Mouse (Mus musculus) midbrain, embryonic 11.5 days (tissue): ENCODE measurements at regions not wholly inside any gene's neighbourhood (a gene's known extent, or its start where the extent isn't known, plus 50 kb on each side); places are given as distances from the start of the nearest gene placed in this dataset.

ENCODE experiments used
- ATAC-seq: fragments of 200-750 bp; cut with Nextera tagmentation; 2 replicates; pipeline ENCODE4 v1.8.0; 2017; ENCODE audit warnings: moderate TSS enrichment, moderate library complexity; ENCODE audit not compliant: low FRiP score
- DNase-seq: peaks from one replicate; pipeline ENCODE4 v3.0.0; 2015; ENCODE audit warnings: low spot score; ENCODE audit errors: missing footprints
- H3K27ac ChIP-seq: fragments of 300-500 bp; sonication (generic); 2 replicates; pipeline ENCODE4 v1.5.1; 2014; ENCODE audit warnings: low read depth, low read length
- H3K27me3 ChIP-seq: fragments of 300-500 bp; sonication (generic); 2 replicates; pipeline ENCODE4 v1.6.1; 2014; ENCODE audit warnings: mild to moderate bottlenecking, low read length, moderate library complexity, mixed read lengths; ENCODE audit not compliant: control insufficient read depth, insufficient read depth
- H3K36me3 ChIP-seq: fragments of 300-500 bp; sonication (generic); 2 replicates; pipeline ENCODE4 v1.6.1; 2014; ENCODE audit warnings: mild to moderate bottlenecking, low read length, moderate library complexity, mixed read lengths; ENCODE audit not compliant: control insufficient read depth, insufficient read depth
- H3K4me1 ChIP-seq: fragments of 300-500 bp; sonication (generic); 2 replicates; pipeline ENCODE4 v1.6.1; 2014; ENCODE audit warnings: low read length; ENCODE audit not compliant: control insufficient read depth, insufficient read depth
- H3K4me2 ChIP-seq: fragments of 300-500 bp; sonication (generic); 2 replicates; pipeline ENCODE4 v1.6.1; 2014; ENCODE audit warnings: mild to moderate bottlenecking, moderate library complexity
- H3K4me3 ChIP-seq: fragments of 300-500 bp; sonication (generic); 2 replicates; pipeline ENCODE4 v1.5.1; 2014; ENCODE audit warnings: low read depth, low read length
- H3K9ac ChIP-seq: fragments of 300-500 bp; sonication (generic); 2 replicates; pipeline ENCODE4 v1.6.1; 2014; ENCODE audit warnings: low read length
- H3K9me3 ChIP-seq: fragments of 300-500 bp; sonication (generic); 2 replicates; pipeline ENCODE4 v1.6.1; 2016; ENCODE audit warnings: low read length; ENCODE audit not compliant: control insufficient read depth
- WGBS: fragments of 180-500 bp; shearing (Covaris S2); extraction: QIAGEN DNeasy Blood & Tissue Kit; methylation state at CpG from one replicate; pipeline ENCODE4 v1.1.7; 2014; 5-methylcytosine and 5-hydroxymethylcytosine counted together

- Histone ChIP-seq H3K9ac (no peak overlapping the region), H3K4me2 (no peak overlapping the region), H3K9me3 (no peaks in the 10 kb centered on the region), H3K36me3 (no peaks in the 10 kb centered on the region), H3K27me3 (no peaks in the 10 kb centered on the region), H3K4me1 (peaks cover 12% of the 10 kb centered on the region), H3K4me3 (no peak overlapping the region), H3K27ac (no peak overlapping the region)
- peak; percentile 84 for DNase-seq
- no peak for ATAC-seq
- WGBS, result 30% methylated on average over 12 of the region's 12 CpGs
Measured at GRCm38 (mm10) chr10:83963779-83964643, 241.3 kb downstream of the 1500009L16Rik start.

- Histone ChIP-seq H3K4me1 (peaks cover 12% of the 10 kb centered on the region), H3K36me3 (no peaks in the 10 kb centered on the region), H3K4me3 (no peak overlapping the region), H3K4me2 (no peak overlapping the region), H3K9me3 (no peaks in the 10 kb centered on the region), H3K9ac (no peak overlapping the region), H3K27ac (no peak overlapping the region), H3K27me3 (no peaks in the 10 kb centered on the region)
- ATAC-seq (no peak), DNase-seq (peak; percentile 84)
- 59% methylated on average over 5 of the region's 5 CpGs for WGBS
Measured at GRCm38 (mm10) chr10:83964838-83965237, 242.2 kb downstream of the 1500009L16Rik start.

- Histone ChIP-seq H3K4me1 (no peaks in the 10 kb centered on the region), H3K4me2 (no peak overlapping the region), H3K36me3 (no peaks in the 10 kb centered on the region), H3K27ac (no peak overlapping the region), H3K27me3 (no peaks in the 10 kb centered on the region), H3K9me3 (no peaks in the 10 kb centered on the region), H3K4me3 (no peak overlapping the region), H3K9ac (no peak overlapping the region)
- ATAC-seq (no peak), DNase-seq (no peak)
- 73% methylated on average over 3 of the region's 3 CpGs for WGBS
Measured at GRCm38 (mm10) chr10:83970501-83970900, 247.8 kb downstream of the 1500009L16Rik start.

GRCm38 (mm10) chr10:83974548-83974947, 251.9 kb downstream of the 1500009L16Rik start:
- H3K4me1 ChIP-seq, result peaks cover 9% of the 10 kb centered on the region
- no peak overlapping the region for H3K9ac ChIP-seq
- no peak overlapping the region for H3K27ac ChIP-seq
- DNase-seq, result no peak
- H3K36me3 ChIP-seq, result no peaks in the 10 kb centered on the region
- no peak overlapping the region for H3K4me2 ChIP-seq
- 89% methylated on average over 6 of the region's 6 CpGs for WGBS
- no peak overlapping the region for H3K4me3 ChIP-seq
- no peaks in the 10 kb centered on the region for H3K27me3 ChIP-seq
- ATAC-seq, result no peak
- no peaks in the 10 kb centered on the region for H3K9me3 ChIP-seq

GRCm38 (mm10) chr10:83976548-83976947, 253.9 kb downstream of the 1500009L16Rik start:
- H3K4me3 ChIP-seq, result no peak overlapping the region
- H3K9ac ChIP-seq, result no peak overlapping the region
- no peaks in the 10 kb centered on the region for H3K36me3 ChIP-seq
- WGBS, result 27% methylated on average over 3 of the region's 3 CpGs
- no peak overlapping the region for H3K27ac ChIP-seq
- no peak overlapping the region for H3K4me2 ChIP-seq
- H3K9me3 ChIP-seq, result no peaks in the 10 kb centered on the region
- peaks cover 9% of the 10 kb centered on the region for H3K4me1 ChIP-seq
- ATAC-seq, result no peak
- no peak for DNase-seq
- no peaks in the 10 kb centered on the region for H3K27me3 ChIP-seq

- no peak overlapping the region for H3K4me2 ChIP-seq
- no peak overlapping the region for H3K27ac ChIP-seq
- no peaks in the 10 kb centered on the region for H3K36me3 ChIP-seq
- ATAC-seq (no peak), DNase-seq (no peak)
- H3K27me3 ChIP-seq, result no peaks in the 10 kb centered on the region
- no peak overlapping the region for H3K9ac ChIP-seq
- no peak overlapping the region for H3K4me3 ChIP-seq
- WGBS, result 93% methylated on average over 2 of the region's 2 CpGs
- H3K9me3 ChIP-seq, result no peaks in the 10 kb centered on the region
- peaks cover 9% of the 10 kb centered on the region for H3K4me1 ChIP-seq
Measured at GRCm38 (mm10) chr10:83979930-83980329, 257.3 kb downstream of the 1500009L16Rik start.

- no peaks in the 10 kb centered on the region for H3K9me3 ChIP-seq
- H3K36me3 ChIP-seq, result no peaks in the 10 kb centered on the region
- DNase-seq, result no peak
- 59% methylated on average over 12 of the region's 12 CpGs for WGBS
- ATAC-seq, result no peak
- no peak overlapping the region for H3K4me3 ChIP-seq
- no peak overlapping the region for H3K27ac ChIP-seq
- no peaks in the 10 kb centered on the region for H3K27me3 ChIP-seq
- no peak overlapping the region for H3K4me2 ChIP-seq
- H3K4me1 ChIP-seq, result 0 out of 2 replicates have a peak, but pooled peaks cover 2% of the 10 kb centered on the region
- no peak overlapping the region for H3K9ac ChIP-seq
Measured at GRCm38 (mm10) chr10:83984697-83985415, 262.2 kb downstream of the 1500009L16Rik start.

- 84% methylated on average over 11 of the region's 11 CpGs for WGBS
- Histone ChIP-seq H3K9ac (no peak overlapping the region), H3K27me3 (no peaks in the 10 kb centered on the region), H3K4me1 (no peaks in the 10 kb centered on the region), H3K27ac (no peak overlapping the region), H3K9me3 (no peaks in the 10 kb centered on the region), H3K36me3 (no peaks in the 10 kb centered on the region), H3K4me3 (no peak overlapping the region), H3K4me2 (no peak overlapping the region)
- no peak for DNase-seq
- ATAC-seq, result no peak
Measured at GRCm38 (mm10) chr10:83992577-83993305, 270.1 kb downstream of the 1500009L16Rik start.
